Mouse (Mus musculus) MEL (cell line): Measurements from ENCODE around the gene Cadps2. TPM values are rescaled to one million over a fixed set of nuclear protein-coding genes. Genes with fewer than 3 reads are reported as not detected.

Experiments used
- DNase-seq: peaks from one replicate; pipeline ENCODE4 v3.0.0; 2011; ENCODE audit warnings: low read depth, low spot score
- H3K27ac ChIP-seq: 2 replicates; pipeline ENCODE4 v1.5.1; 2012; ENCODE audit warnings: low read depth, mild to moderate bottlenecking, control low read depth, low read length, moderate library complexity; ENCODE audit not compliant: control insufficient read depth
- H3K27me3 ChIP-seq, 2 experiments: fragments of 150-350 bp in 1 of 2; sonication (generic) in 1 of 2; 2 replicates each; pipeline ENCODE4 v1.6.1; 2012; ENCODE audit warnings: low read length in 2 of 2, mild to moderate bottlenecking in 2 of 2, improper control_type of control experiment in 1 of 2, moderate library complexity in 1 of 2; ENCODE audit not compliant: insufficient read depth in 2 of 2, control insufficient read depth in 1 of 2
- H3K36me3 ChIP-seq, 2 experiments: 2 replicates each; pipeline ENCODE4 v1.6.1; 2012 to 2014; ENCODE audit warnings: low read length in 2 of 2, improper control_type of control experiment in 1 of 2, inconsistent platforms in 1 of 2, mild to moderate bottlenecking in 1 of 2; ENCODE audit not compliant: insufficient read depth in 2 of 2, control insufficient read depth in 1 of 2
- H3K4me1 ChIP-seq, 2 experiments: fragments of 150-350 bp in 1 of 2; sonication (generic) in 1 of 2; 2 replicates each; pipeline ENCODE4 v1.6.1; 2012; ENCODE audit warnings: low read length in 2 of 2, improper control_type of control experiment in 1 of 2, mild to moderate bottlenecking in 1 of 2; ENCODE audit not compliant: insufficient read depth in 2 of 2, control insufficient read depth in 1 of 2
- H3K4me3 ChIP-seq, 2 experiments: fragments of 150-350 bp in 1 of 2; sonication (generic) in 1 of 2; 2 replicates each; pipeline ENCODE4 v1.5.1; 2012; ENCODE audit warnings: low read depth in 2 of 2, low read length in 2 of 2, mild to moderate bottlenecking in 2 of 2, moderate library complexity in 2 of 2, control low read depth in 1 of 2, improper control_type of control experiment in 1 of 2; ENCODE audit not compliant: control insufficient read depth in 1 of 2, insufficient read depth in 1 of 2
- H3K79me2 ChIP-seq: 2 replicates; pipeline ENCODE4 v1.6.1; 2012; ENCODE audit warnings: mild to moderate bottlenecking, low read length, moderate library complexity; ENCODE audit not compliant: control insufficient read depth, poor library complexity, insufficient read depth
- H3K9ac ChIP-seq: 2 replicates; pipeline ENCODE4 v1.6.1; 2012; ENCODE audit warnings: low read depth, mild to moderate bottlenecking, control low read depth, low read length, moderate library complexity; ENCODE audit not compliant: control insufficient read depth, poor library complexity, severe bottlenecking
- H3K9me3 ChIP-seq: fragments of 150-350 bp; sonication (generic); replicated peaks from 2 replicates; pipeline ENCODE4 v1.6.1; 2012; ENCODE audit warnings: mild to moderate bottlenecking, low read length, improper control_type of control experiment, moderate library complexity; ENCODE audit not compliant: insufficient read depth
- BHLHE40 ChIP-seq: IDR thresholded peaks from 2 replicates; pipeline ENCODE4 v1.6.1; 2012; ENCODE audit warnings: low read depth, mild to moderate bottlenecking, inconsistent platforms, low read length, improper control_type of control experiment, borderline replicate concordance
- E2F4 ChIP-seq: IDR thresholded peaks from 2 replicates; pipeline ENCODE4 v1.6.1; 2011; ENCODE audit warnings: low read depth, low read length, improper control_type of control experiment, borderline replicate concordance
- ELF1 ChIP-seq: IDR thresholded peaks from 2 replicates; pipeline ENCODE4 v1.6.1; 2014; ENCODE audit warnings: low read depth, mild to moderate bottlenecking, inconsistent platforms, low read length, improper control_type of control experiment, moderate library complexity
- EP300 ChIP-seq, 2 experiments: IDR thresholded peaks; 2 replicates each; pipeline ENCODE4 v1.6.1; 2011; ENCODE audit warnings: improper control_type of control experiment in 2 of 2, low read length in 2 of 2, low read depth in 1 of 2, mild to moderate bottlenecking in 1 of 2
- GABPA ChIP-seq: IDR thresholded peaks from 2 replicates; pipeline ENCODE4 v1.6.1; 2012; ENCODE audit warnings: low read depth, mild to moderate bottlenecking, inconsistent platforms, low read length, improper control_type of control experiment, moderate library complexity
- HCFC1 ChIP-seq: IDR thresholded peaks from 2 replicates; pipeline ENCODE4 v1.6.1; 2012; ENCODE audit warnings: low read depth, mild to moderate bottlenecking, inconsistent platforms, low read length, improper control_type of control experiment, moderate library complexity
- JUND ChIP-seq: IDR thresholded peaks from 2 replicates; pipeline ENCODE4 v1.6.1; 2011; ENCODE audit warnings: low read depth, mild to moderate bottlenecking, improper control_type of control experiment, low read length
- KAT2A ChIP-seq: conservative IDR thresholded peaks from 2 replicates; pipeline ENCODE4 v1.6.1; 2012; ENCODE audit warnings: low read depth, low read length, improper control_type of control experiment, inconsistent platforms
- MAX ChIP-seq: IDR thresholded peaks from 2 replicates; pipeline ENCODE4 v1.6.1; 2011; ENCODE audit warnings: low read length, improper control_type of control experiment
- MAZ ChIP-seq: IDR thresholded peaks from 2 replicates; pipeline ENCODE4 v1.6.1; 2012; ENCODE audit warnings: low read depth, mild to moderate bottlenecking, inconsistent platforms, low read length, improper control_type of control experiment
- MEF2A ChIP-seq: IDR thresholded peaks from 2 replicates; pipeline ENCODE4 v1.6.1; 2014; ENCODE audit warnings: low read depth, mild to moderate bottlenecking, inconsistent platforms, low read length, improper control_type of control experiment; ENCODE audit not compliant: poor library complexity, insufficient replicate concordance, severe bottlenecking; ENCODE audit errors: extremely low read depth
- MXI1 ChIP-seq: IDR thresholded peaks from 2 replicates; pipeline ENCODE4 v1.6.1; 2011; ENCODE audit warnings: mild to moderate bottlenecking, low read depth, low read length, improper control_type of control experiment
- MYB ChIP-seq: IDR thresholded peaks from 2 replicates; pipeline ENCODE4 v1.6.1; 2011; ENCODE audit warnings: mild to moderate bottlenecking, low read depth, low read length, improper control_type of control experiment
- MYC ChIP-seq: IDR thresholded peaks from 2 replicates; pipeline ENCODE4 v1.6.1; 2011; ENCODE audit warnings: low read depth, mild to moderate bottlenecking, low read length, improper control_type of control experiment, moderate library complexity
- NELFE ChIP-seq: IDR thresholded peaks from 2 replicates; pipeline ENCODE4 v1.6.1; 2011; ENCODE audit warnings: low read depth, low read length, improper control_type of control experiment
- POLR2A ChIP-seq, 2 experiments: IDR thresholded peaks; 2 replicates each; pipeline ENCODE4 v1.6.1; 2011 to 2012; ENCODE audit warnings: low read length in 2 of 2, mild to moderate bottlenecking in 2 of 2, control low read depth in 1 of 2, improper control_type of control experiment in 1 of 2, low read depth in 1 of 2, moderate library complexity in 1 of 2; ENCODE audit not compliant: control insufficient read depth in 1 of 2, insufficient read depth in 1 of 2, poor library complexity in 1 of 2
- POLR2AphosphoS2 ChIP-seq: IDR thresholded peaks from 2 replicates; pipeline ENCODE4 v1.6.1; 2011; ENCODE audit warnings: low read length, improper control_type of control experiment
- UBTF ChIP-seq: IDR thresholded peaks from 2 replicates; pipeline ENCODE4 v1.6.1; 2012; ENCODE audit warnings: low read depth, mild to moderate bottlenecking, inconsistent platforms, low read length, improper control_type of control experiment, moderate library complexity, borderline replicate concordance; ENCODE audit not compliant: insufficient read depth
- USF2 ChIP-seq, 2 experiments: IDR thresholded peaks; 2 replicates each; pipeline ENCODE4 v1.6.1; 2011 to 2012; ENCODE audit warnings: improper control_type of control experiment in 2 of 2, low read length in 2 of 2, borderline replicate concordance in 1 of 2, inconsistent platforms in 1 of 2, low read depth in 1 of 2, mild to moderate bottlenecking in 1 of 2; ENCODE audit not compliant: insufficient read depth in 1 of 2
- ZMIZ1 ChIP-seq: IDR thresholded peaks from 2 replicates; pipeline ENCODE4 v1.6.1; 2012; ENCODE audit warnings: low read depth, mild to moderate bottlenecking, inconsistent platforms, low read length, improper control_type of control experiment, moderate library complexity
- ZNF384 ChIP-seq: IDR thresholded peaks from 2 replicates; pipeline ENCODE4 v1.6.1; 2012; ENCODE audit warnings: low read depth, mild to moderate bottlenecking, inconsistent platforms, low read length, improper control_type of control experiment
- polyA plus RNA-seq, 2 experiments: library from polyadenylated mRNA; stranded (reverse) in 1 of 2; unstranded in 1 of 2; fragments of >175 nt in 1 of 2; fragments of >200 nt in 1 of 2; gene quantifications; 2 replicates each; pipeline versions ENCODE4 v1.2.1 to v1.2.4; 2012; ENCODE audit warnings: low replicate concordance in 2 of 2, low read depth in 1 of 2; ENCODE audit not compliant: insufficient read length in 2 of 2, insufficient read depth in 1 of 2, missing spikeins in 1 of 2
- total RNA-seq: library from RNA; depleted of rRNA; stranded (reverse); fragments of 300-350 nt; gene quantifications from 2 replicates; pipeline ENCODE4 v1.2.3, GENCODE M21; 2012

Cadps2 gene
- total and polyA plus RNA-seq, 3 experiments, result not detected

- TF ChIP-seq NELFE, result no peak
- no peak for TF ChIP-seq MAX
- no peak for TF ChIP-seq ELF1
- no peak for TF ChIP-seq MAZ
Measured at GRCm38 (mm10) chr6:23840001-23840400, 780 bp upstream of the Cadps2 start (continued).

GRCm38 (mm10) chr6:23838401-23839008 is 716 bp downstream of the Cadps2 start:
- Histone ChIP-seq H3K79me2 (no peaks in the 10 kb centered on the region), H3K4me3 (no peak overlapping the region), H3K9me3 (no peaks in the 10 kb centered on the region), H3K27me3 (no peaks in the 10 kb centered on the region), H3K9ac (no peak overlapping the region), H3K4me1 (no peaks in the 10 kb centered on the region), H3K36me3 (no peaks in the 10 kb centered on the region), H3K27ac (no peak overlapping the region)
- TF ChIP-seq MXI1 (no peak), HCFC1 (no peak), JUND (no peak), ZNF384 (no peak), MYC (no peak), E2F4 (no peak), USF2 (IDR thresholded peaks at IDR 0.05; ENCODE audit: borderline replicate concordance in 1 of 2, insufficient read depth in 1 of 2, low read depth in 1 of 2, low read length in 2 of 2) (no peak)
- no peak for DNase-seq

GRCm38 (mm10) chr6:23837631-23838030 is 1.6 kb downstream of the Cadps2 start:
- DNase-seq, result no peak
- Histone ChIP-seq H3K36me3 (no peaks in the 10 kb centered on the region), H3K27ac (no peak overlapping the region), H3K27me3 (no peaks in the 10 kb centered on the region), H3K9me3 (no peaks in the 10 kb centered on the region), H3K4me3 (no peak overlapping the region), H3K79me2 (no peaks in the 10 kb centered on the region), H3K9ac (no peak overlapping the region), H3K4me1 (no peaks in the 10 kb centered on the region)
- no peak for TF ChIP-seq POLR2A (IDR thresholded peaks at IDR 0.05; ENCODE audit: control insufficient read depth in 1 of 2, insufficient read depth in 1 of 2, low read depth in 1 of 2, low read length in 2 of 2, poor library complexity in 1 of 2)
- no peak for TF ChIP-seq KAT2A
- TF ChIP-seq BHLHE40, result no peak
- no peak for TF ChIP-seq NELFE
- no peak for TF ChIP-seq USF2 (IDR thresholded peaks at IDR 0.05; ENCODE audit: borderline replicate concordance in 1 of 2, insufficient read depth in 1 of 2, low read depth in 1 of 2, low read length in 2 of 2)
- no peak for TF ChIP-seq MEF2A
- TF ChIP-seq MYB, result no peak
- no peak for TF ChIP-seq EP300 (IDR thresholded peaks at IDR 0.05; ENCODE audit: low read depth in 1 of 2, low read length in 2 of 2)
- no peak for TF ChIP-seq ZMIZ1
- TF ChIP-seq POLR2AphosphoS2, result no peak
- TF ChIP-seq MAX, result no peak
- no peak for TF ChIP-seq UBTF
- TF ChIP-seq GABPA, result no peak
